Mouse (Mus musculus) liver, postnatal 0 days (tissue): ENCODE results near the gene Rgmb. TPM values are rescaled to one million over a fixed set of nuclear protein-coding genes. Genes with fewer than 3 reads are reported as not detected.

Experiments used
- ATAC-seq: fragments of 200-750 bp; cut with Nextera tagmentation; 2 replicates; pipeline ENCODE4 v1.8.0; 2017; ENCODE audit warnings: mild to moderate bottlenecking, moderate library complexity
- DNase-seq: peaks from one replicate; pipeline ENCODE4 v3.0.0-alpha.2; 2016
- H3K27ac ChIP-seq: fragments of 300-500 bp; sonication (generic); 2 replicates; pipeline ENCODE4 v1.5.1; 2014; ENCODE audit warnings: antibody characterized with exemption, moderate library complexity, mild to moderate bottlenecking, low read depth
- H3K27me3 ChIP-seq: fragments of 300-500 bp; sonication (generic); 2 replicates; pipeline ENCODE4 v1.6.1; 2014; ENCODE audit warnings: low read length, control low read depth, mixed read lengths; ENCODE audit not compliant: insufficient read depth
- H3K36me3 ChIP-seq: fragments of 300-500 bp; sonication (generic); replicated peaks from 2 replicates; pipeline ENCODE4 v1.6.1; 2014; ENCODE audit warnings: mild to moderate bottlenecking, control low read depth, low read length, moderate library complexity, mixed read lengths; ENCODE audit not compliant: insufficient read depth
- H3K4me1 ChIP-seq: fragments of 300-500 bp; sonication (generic); 2 replicates; pipeline ENCODE4 v1.6.1; 2014; ENCODE audit warnings: antibody characterized with exemption, mild to moderate bottlenecking, control low read depth; ENCODE audit not compliant: insufficient read depth
- H3K4me2 ChIP-seq: fragments of 300-500 bp; sonication (generic); 2 replicates; pipeline ENCODE4 v1.6.1; 2014; ENCODE audit warnings: low read depth, mild to moderate bottlenecking, low read length, moderate library complexity, mixed read lengths
- H3K4me3 ChIP-seq: fragments of 300-500 bp; sonication (generic); 2 replicates; pipeline ENCODE4 v1.5.1; 2014; ENCODE audit warnings: low read depth, low read length
- H3K9ac ChIP-seq: fragments of 300-500 bp; sonication (generic); replicated peaks from 2 replicates; pipeline ENCODE4 v1.6.1; 2014; ENCODE audit warnings: mild to moderate bottlenecking, moderate library complexity
- H3K9me3 ChIP-seq: fragments of 300-500 bp; sonication (generic); 2 replicates; pipeline ENCODE4 v1.6.1; 2016; ENCODE audit warnings: mild to moderate bottlenecking, control low read depth, low read length, mixed read lengths
- CTCF ChIP-seq: sonication (generic); IDR thresholded peaks from 2 replicates; pipeline ENCODE4 v1.5.1; 2016; ENCODE audit warnings: antibody characterized with exemption, low read depth
- EP300 ChIP-seq: IDR thresholded peaks from 2 replicates; pipeline ENCODE4 v1.6.1; 2016; ENCODE audit warnings: antibody characterized with exemption, low read depth, mild to moderate bottlenecking
- WGBS: fragments of 180-500 bp; shearing (Covaris S2); extraction: QIAGEN DNeasy Blood & Tissue Kit; methylation state at CpG from one replicate; pipeline ENCODE4 v1.1.7; 2014; ENCODE audit not compliant: insufficient replicate concordance; 5-methylcytosine and 5-hydroxymethylcytosine counted together
- polyA plus RNA-seq: library from polyadenylated mRNA; unstranded; fragments of >200 nt; fragmentation: Nextera tagmentation; extraction: Ambion mirVana; gene quantifications from 2 replicates; pipeline ENCODE4 v1.2.1, GENCODE M21; 2015

Rgmb gene
- polyA plus RNA-seq, 1 experiment from 2014 or later = 1.3 TPM

GRCm38 (mm10) chr17:15850544-15850943 is 19.7 kb upstream of the Rgmb start:
- DNase-seq (no peak), ATAC-seq (no peak)
- TF ChIP-seq CTCF (no peak), EP300 (no peak)
- Histone ChIP-seq H3K27ac (no peak overlapping the region), H3K4me2 (no peak overlapping the region), H3K27me3 (no peaks in the 10 kb centered on the region), H3K4me3 (no peak overlapping the region), H3K36me3 (no peaks in the 10 kb centered on the region), H3K4me1 (no peaks in the 10 kb centered on the region), H3K9me3 (no peaks in the 10 kb centered on the region), H3K9ac (no peak overlapping the region)
- 67% methylated on average over 3 of the region's 3 CpGs for WGBS

- Histone ChIP-seq H3K27ac (no peak overlapping the region), H3K9ac (no peak overlapping the region), H3K4me3 (no peak overlapping the region), H3K4me2 (no peak overlapping the region), H3K27me3 (no peaks in the 10 kb centered on the region), H3K9me3 (no peaks in the 10 kb centered on the region), H3K4me1 (no peaks in the 10 kb centered on the region), H3K36me3 (no peaks in the 10 kb centered on the region)
- ATAC-seq = no peak
- DNase-seq = no peak
- no peak for TF ChIP-seq CTCF
- no peak for TF ChIP-seq EP300
- 63% methylated on average over 2 of the region's 2 CpGs for WGBS
Observed at GRCm38 (mm10) chr17:15841425-15841824, 10.6 kb upstream of the Rgmb start.

GRCm38 (mm10) chr17:15832398-15832797 is 1.6 kb upstream of the Rgmb start:
- DNase-seq = no peak
- H3K4me3 ChIP-seq = no peak overlapping the region
- no peak for ATAC-seq
- no peaks in the 10 kb centered on the region for H3K36me3 ChIP-seq
- WGBS = 53% methylated on average over 5 of the region's 5 CpGs
- TF ChIP-seq CTCF (no peak), EP300 (no peak)
- H3K4me1 ChIP-seq = peaks cover 17% of the 10 kb centered on the region
- no peak overlapping the region for H3K27ac ChIP-seq
- peaks cover 44% of the 10 kb centered on the region for H3K27me3 ChIP-seq
- no peak overlapping the region for H3K9ac ChIP-seq
- H3K9me3 ChIP-seq = no peaks in the 10 kb centered on the region
- H3K4me2 ChIP-seq = no peak overlapping the region

- Histone ChIP-seq H3K27ac (no peak overlapping the region), H3K4me3 (no peak overlapping the region), H3K9ac (no peak overlapping the region), H3K4me1 (peaks cover 17% of the 10 kb centered on the region), H3K9me3 (no peaks in the 10 kb centered on the region), H3K27me3 (peaks cover 48% of the 10 kb centered on the region), H3K36me3 (no peaks in the 10 kb centered on the region), H3K4me2 (no peak overlapping the region)
- WGBS = 14% methylated on average over 8 of the region's 8 CpGs
- peak; percentile 43 for DNase-seq
- TF ChIP-seq CTCF (peak; percentile 67), EP300 (no peak)
- ATAC-seq = no peak
Observed at GRCm38 (mm10) chr17:15831810-15832209, 971 bp upstream of the Rgmb start.

- Histone ChIP-seq H3K9me3 (no peaks in the 10 kb centered on the region), H3K4me1 (peaks cover 26% of the 10 kb centered on the region), H3K4me3 (peak overlapping the region; percentile 48), H3K9ac (no peak overlapping the region; the same call in 1 of the 2 replicates), H3K27ac (no peak overlapping the region), H3K27me3 (peaks cover 64% of the 10 kb centered on the region), H3K36me3 (no peaks in the 10 kb centered on the region), H3K4me2 (peak overlapping the region; percentile 75)
- 1% methylated on average over 33 of the region's 34 CpGs for WGBS
- TF ChIP-seq CTCF = no peak
- ATAC-seq (no peak), DNase-seq (no peak)
Observed at GRCm38 (mm10) chr17:15830171-15830765, 571 bp downstream of the Rgmb start.

GRCm38 (mm10) chr17:15829198-15830170 is 1.4 kb downstream of the Rgmb start:
- DNase-seq (no peak), ATAC-seq (no peak)
- H3K9ac ChIP-seq = no peak overlapping the region
- TF ChIP-seq CTCF = no peak
- no peak for TF ChIP-seq EP300
- no peaks in the 10 kb centered on the region for H3K36me3 ChIP-seq
- 2% methylated on average over 20 of the region's 20 CpGs for WGBS
- peaks cover 27% of the 10 kb centered on the region for H3K4me1 ChIP-seq
- H3K9me3 ChIP-seq = no peaks in the 10 kb centered on the region
- peaks cover 72% of the 10 kb centered on the region for H3K27me3 ChIP-seq
- H3K4me3 ChIP-seq = peak overlapping the region; percentile 48
- no peak overlapping the region for H3K27ac ChIP-seq
- peak overlapping the region; percentile 75 for H3K4me2 ChIP-seq
